Mouse (Mus musculus): ENCODE measurements around the gene Tbc1d24.

DNA sequence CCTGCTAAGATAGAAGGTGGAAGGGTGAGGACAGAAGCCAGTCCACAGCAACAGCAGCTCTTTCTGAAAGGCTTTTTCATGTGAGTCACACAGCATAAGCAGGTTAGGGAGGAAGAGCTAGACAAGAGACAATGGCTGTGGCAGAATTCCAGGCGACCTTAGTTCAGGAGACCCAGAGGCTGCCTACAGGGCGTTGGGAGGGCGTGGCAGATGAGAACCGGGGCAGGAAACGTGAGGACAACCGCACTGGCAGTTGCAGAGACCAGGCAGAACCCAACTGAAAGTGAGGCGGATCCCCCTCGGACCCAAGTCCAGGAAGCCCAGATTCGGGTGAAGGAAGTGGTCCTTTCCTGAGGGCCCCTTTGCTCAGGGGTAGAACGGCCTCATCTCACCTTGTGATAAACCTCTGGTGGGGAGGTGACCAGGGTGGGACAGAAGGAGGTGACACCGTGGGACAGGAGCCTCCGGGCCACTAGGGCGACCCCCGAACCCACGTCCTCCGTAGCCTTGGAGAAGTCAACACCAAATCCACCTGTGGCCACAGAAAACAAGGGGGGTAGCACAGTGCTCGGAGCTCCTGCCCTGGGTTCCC, 42.7 kb downstream of the Tbc1d24 start:
- TF ChIP-seq TCF12 (IDR thresholded peaks at IDR 0.05; ENCODE audit: insufficient read depth, poor library complexity, severe bottlenecking): no peak
- TF ChIP-seq POLR2A (IDR thresholded peaks at IDR 0.05; ENCODE audit: insufficient read length, low read depth): no peak
- no peak for TF ChIP-seq POLR2AphosphoS2 (IDR thresholded peaks at IDR 0.05; ENCODE audit: insufficient read length, low read depth)
- TF ChIP-seq USF1 (IDR thresholded peaks at IDR 0.05; ENCODE audit: low read depth): no peak
